Mouse (Mus musculus) bone marrow macrophage, adult 2 months (primary cell): ENCODE data around the gene Il16.

ENCODE experiments used
- CTCF ChIP-seq: IDR thresholded peaks from 2 replicates; pipeline ENCODE4 v1.5.1; 2012; ENCODE audit warnings: low read depth, mild to moderate bottlenecking, low read length, moderate library complexity
- POLR2A ChIP-seq: IDR thresholded peaks from 2 replicates; pipeline ENCODE4 v1.6.1; 2012; ENCODE audit warnings: mild to moderate bottlenecking, low read depth, low read length, borderline replicate concordance

DNA sequence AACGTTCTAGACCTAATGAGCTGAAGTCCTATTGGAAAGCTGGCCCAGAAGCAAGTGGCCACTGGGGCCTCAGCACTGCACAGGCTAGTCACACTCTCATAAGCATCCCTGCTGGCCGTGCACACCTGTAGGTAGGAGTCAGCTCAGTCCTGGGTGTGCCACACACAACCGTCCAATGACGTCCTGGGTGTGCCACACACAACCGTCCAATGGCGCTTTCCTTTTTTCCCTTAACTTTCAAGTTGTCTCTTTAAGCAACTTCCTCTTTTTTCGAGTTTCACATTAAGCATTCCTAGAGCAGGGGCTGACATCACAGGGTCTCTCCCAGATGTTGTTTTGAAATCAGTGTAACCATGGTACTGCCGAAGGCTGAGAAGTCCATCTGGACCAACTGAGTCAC is 25.3 kb downstream of the Il16 start:
- TF ChIP-seq POLR2A: no peak
- no peak for TF ChIP-seq CTCF
